Mouse (Mus musculus) embryonic facial prominence, embryonic 14.5 days (tissue): Measurements from ENCODE around the gene Cd6. TPM values are rescaled to one million over a fixed set of nuclear protein-coding genes. Genes with fewer than 3 reads are reported as not detected.

ENCODE experiments used
- ATAC-seq: fragments of 200-750 bp; cut with Nextera tagmentation; 2 replicates; pipeline ENCODE4 v1.8.0; 2017; ENCODE audit warnings: low read depth, moderate number of reproducible peaks, moderate TSS enrichment
- DNase-seq: peaks from one replicate; pipeline ENCODE4 v3.0.0-alpha.2; 2015; ENCODE audit warnings: low spot score
- H3K27ac ChIP-seq: fragments of 300-500 bp; sonication (generic); replicated peaks from 2 replicates; pipeline ENCODE4 v1.5.1; 2014; ENCODE audit warnings: low read depth, mild to moderate bottlenecking, low read length, moderate library complexity
- H3K27me3 ChIP-seq: fragments of 300-500 bp; sonication (generic); replicated peaks from 2 replicates; pipeline ENCODE4 v1.6.1; 2014; ENCODE audit warnings: low read length; ENCODE audit not compliant: control insufficient read depth, insufficient read depth
- H3K36me3 ChIP-seq: fragments of 300-500 bp; sonication (generic); 2 replicates; pipeline ENCODE4 v1.6.1; 2014; ENCODE audit warnings: low read length, mixed read lengths; ENCODE audit not compliant: control insufficient read depth, insufficient read depth
- H3K4me1 ChIP-seq: fragments of 300-500 bp; sonication (generic); 2 replicates; pipeline ENCODE4 v1.6.1; 2014; ENCODE audit warnings: antibody characterized with exemption, low read length; ENCODE audit not compliant: control insufficient read depth, insufficient read depth
- H3K4me2 ChIP-seq: fragments of 300-500 bp; sonication (generic); 2 replicates; pipeline ENCODE4 v1.6.1; 2014; ENCODE audit warnings: low read depth, mild to moderate bottlenecking, low read length, moderate library complexity, mixed read lengths
- H3K4me3 ChIP-seq: fragments of 300-500 bp; sonication (generic); 2 replicates; pipeline ENCODE4 v1.5.1; 2014; ENCODE audit warnings: low read depth, mild to moderate bottlenecking, low read length
- H3K9ac ChIP-seq: fragments of 300-500 bp; sonication (generic); 2 replicates; pipeline ENCODE4 v1.6.1; 2014; ENCODE audit warnings: low read depth, mild to moderate bottlenecking, low read length, moderate library complexity, mixed read lengths
- H3K9me3 ChIP-seq: fragments of 300-500 bp; sonication (generic); 2 replicates; pipeline ENCODE4 v1.6.1; 2016; ENCODE audit warnings: low read length; ENCODE audit not compliant: control insufficient read depth
- WGBS: fragments of 180-500 bp; shearing (Covaris S2); extraction: QIAGEN DNeasy Blood & Tissue Kit; methylation state at CpG from one replicate; pipeline ENCODE4 v1.1.7; 2014; 5-methylcytosine and 5-hydroxymethylcytosine counted together
- polyA plus RNA-seq: library from polyadenylated mRNA; unstranded; fragments of >200 nt; fragmentation: Nextera tagmentation; extraction: Ambion mirVana; gene quantifications from 2 replicates; pipeline ENCODE4 v1.2.1, GENCODE M21; 2014

Gene Cd6
- polyA plus RNA-seq, 1 experiment from 2014 or later: not detected

GRCm38 (mm10) chr19:10769429-10770195 is 60.2 kb downstream of the Cd6 start:
- H3K4me3 ChIP-seq: no peak overlapping the region
- WGBS: 72% methylated on average over 12 of the region's 12 CpGs
- no peak for ATAC-seq

GRCm38 (mm10) chr19:10768694-10769428 is 61.0 kb downstream of the Cd6 start:
- Histone ChIP-seq H3K9ac (no peak overlapping the region), H3K27me3 (no peaks in the 10 kb centered on the region), H3K9me3 (no peaks in the 10 kb centered on the region), H3K4me3 (no peak overlapping the region), H3K4me1 (no peaks in the 10 kb centered on the region), H3K4me2 (no peak overlapping the region), H3K27ac (no peak overlapping the region), H3K36me3 (no peaks in the 10 kb centered on the region)
- WGBS: 65% methylated on average over 6 of the region's 6 CpGs
- no peak for DNase-seq
- no peak for ATAC-seq

More at GRCm38 (mm10) chr19:10769429-10770195, 60.2 kb downstream of the Cd6 start:
- H3K27ac ChIP-seq: no peak overlapping the region
- H3K9ac ChIP-seq: no peak overlapping the region
- H3K9me3 ChIP-seq: no peaks in the 10 kb centered on the region
- H3K4me2 ChIP-seq: no peak overlapping the region
- H3K36me3 ChIP-seq: no peaks in the 10 kb centered on the region
- no peaks in the 10 kb centered on the region for H3K4me1 ChIP-seq
- no peak for DNase-seq
- H3K27me3 ChIP-seq: no peaks in the 10 kb centered on the region

DNA sequence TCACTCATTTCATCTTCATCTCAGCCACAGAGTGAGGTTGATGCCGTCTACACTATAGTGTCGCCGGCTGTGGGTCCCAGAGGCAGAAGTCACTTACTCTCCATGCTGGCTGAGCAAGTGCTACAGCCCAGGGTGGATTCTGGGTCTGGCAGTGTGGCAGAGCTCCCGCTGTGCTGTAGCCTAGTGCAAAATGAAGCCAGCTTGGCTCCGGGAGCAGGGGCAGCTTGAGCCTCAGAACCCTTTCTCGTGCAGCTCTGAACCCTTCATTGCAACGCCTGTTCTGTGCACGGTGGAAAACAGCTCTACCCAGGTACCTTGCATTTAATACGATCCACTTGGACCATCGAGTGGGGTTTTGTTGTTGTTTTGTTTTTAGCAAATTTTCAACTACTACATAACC is 62.2 kb downstream of the Cd6 start:
- Histone ChIP-seq H3K4me1 (no peaks in the 10 kb centered on the region), H3K9ac (no peak overlapping the region), H3K4me3 (no peak overlapping the region), H3K9me3 (no peaks in the 10 kb centered on the region), H3K27me3 (no peaks in the 10 kb centered on the region), H3K27ac (no peak overlapping the region), H3K36me3 (no peaks in the 10 kb centered on the region), H3K4me2 (no peak overlapping the region)
- WGBS: 82% methylated on average over 10 of the region's 10 CpGs
- DNase-seq (no peak), ATAC-seq (no peak)

GRCm38 (mm10) chr19:10763381-10764031 is 66.4 kb downstream of the Cd6 start:
- no peak overlapping the region for H3K4me3 ChIP-seq
- no peak overlapping the region for H3K4me2 ChIP-seq
- H3K36me3 ChIP-seq: no peaks in the 10 kb centered on the region
- H3K9ac ChIP-seq: no peak overlapping the region
- H3K27ac ChIP-seq: no peak overlapping the region
- no peaks in the 10 kb centered on the region for H3K9me3 ChIP-seq
- DNase-seq (no peak), ATAC-seq (no peak)
- 76% methylated on average over 21 of the region's 21 CpGs for WGBS
- peaks cover 19% of the 10 kb centered on the region for H3K4me1 ChIP-seq
- H3K27me3 ChIP-seq: no peaks in the 10 kb centered on the region

DNA sequence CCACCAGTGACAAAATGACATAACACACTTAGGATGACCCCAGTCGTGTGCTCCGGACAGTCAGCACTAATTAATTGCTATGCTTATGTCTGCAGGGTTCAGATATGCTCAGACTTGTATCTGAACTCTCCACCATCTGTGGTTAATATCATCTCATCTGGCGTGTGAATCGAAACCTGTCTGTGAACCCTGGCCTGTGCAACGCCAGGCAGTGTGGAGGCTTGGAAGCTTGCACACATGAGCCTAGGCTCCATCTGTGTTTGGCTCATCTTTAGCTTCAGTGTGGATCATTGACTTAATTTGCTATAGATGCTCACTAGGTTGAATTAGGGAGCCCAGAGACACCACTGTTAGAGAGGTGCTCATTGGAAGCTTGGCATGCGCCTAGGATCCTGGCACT is 67.4 kb downstream of the Cd6 start:
- ATAC-seq (no peak), DNase-seq (no peak)
- Histone ChIP-seq H3K36me3 (no peaks in the 10 kb centered on the region), H3K9ac (no peak overlapping the region), H3K4me3 (no peak overlapping the region), H3K27ac (no peak overlapping the region), H3K27me3 (no peaks in the 10 kb centered on the region), H3K4me2 (no peak overlapping the region), H3K4me1 (peaks cover 19% of the 10 kb centered on the region), H3K9me3 (no peaks in the 10 kb centered on the region)
- WGBS: 63% methylated on average over 6 of the region's 6 CpGs

GRCm38 (mm10) chr19:10761794-10762415 is 68.0 kb downstream of the Cd6 start:
- 82% methylated on average over 8 of the region's 8 CpGs for WGBS
- Histone ChIP-seq H3K4me1 (peaks cover 19% of the 10 kb centered on the region), H3K9ac (no peak overlapping the region), H3K9me3 (no peaks in the 10 kb centered on the region), H3K36me3 (no peaks in the 10 kb centered on the region), H3K27me3 (no peaks in the 10 kb centered on the region), H3K27ac (no peak overlapping the region), H3K4me2 (no peak overlapping the region), H3K4me3 (no peak overlapping the region)
- ATAC-seq (no peak), DNase-seq (no peak)

- DNase-seq: peak; percentile 59
- H3K4me2 ChIP-seq: no peak overlapping the region
These were observed 69.7 kb downstream of the Cd6 start for GRCm38 (mm10) chr19:10759983-10760831.

DNA sequence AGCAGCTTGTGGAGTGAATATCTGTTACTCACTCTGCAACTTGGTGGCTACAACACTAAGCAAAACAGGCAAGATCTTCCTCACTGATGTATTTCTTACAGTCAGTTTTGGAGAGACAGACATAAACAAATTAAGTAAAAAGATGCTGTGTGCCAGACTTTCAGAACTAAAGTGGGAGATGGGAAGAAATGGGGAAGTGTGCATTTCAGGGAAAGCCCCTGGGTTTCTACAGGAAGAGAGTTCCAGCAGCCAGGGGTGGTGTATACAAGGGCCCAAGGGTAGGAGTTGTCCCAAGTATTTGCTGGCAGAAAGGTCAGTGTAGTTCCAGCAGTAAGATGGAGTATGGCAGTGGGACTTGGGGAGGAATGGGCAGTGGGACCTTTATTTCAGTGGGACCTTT is 70.3 kb downstream of the Cd6 start:
- H3K36me3 ChIP-seq: no peaks in the 10 kb centered on the region
- no peaks in the 10 kb centered on the region for H3K27me3 ChIP-seq
- no peak overlapping the region for H3K4me3 ChIP-seq
- no peak for DNase-seq
- H3K9me3 ChIP-seq: no peaks in the 10 kb centered on the region
- no peak overlapping the region for H3K27ac ChIP-seq
- H3K9ac ChIP-seq: no peak overlapping the region
- peaks cover 19% of the 10 kb centered on the region for H3K4me1 ChIP-seq
- no peak overlapping the region for H3K4me2 ChIP-seq
- no peak for ATAC-seq

More at GRCm38 (mm10) chr19:10759983-10760831, 69.7 kb downstream of the Cd6 start:
- Histone ChIP-seq H3K9me3 (no peaks in the 10 kb centered on the region), H3K27me3 (no peaks in the 10 kb centered on the region), H3K36me3 (no peaks in the 10 kb centered on the region), H3K9ac (no peak overlapping the region), H3K4me3 (no peak overlapping the region), H3K4me1 (peaks cover 19% of the 10 kb centered on the region), H3K27ac (no peak overlapping the region)
- 77% methylated on average over 9 of the region's 9 CpGs for WGBS
- ATAC-seq: peak; percentile 15; the same call in 1 of the 2 replicates
